Mouse (Mus musculus) thymus, adult 2 months (tissue): ENCODE results near the gene Abca1.

Source experiments
- CTCF ChIP-seq: fragments of 200-500 bp; IDR thresholded peaks from 2 replicates; pipeline ENCODE4 v1.5.1; 2012; ENCODE audit warnings: mild to moderate bottlenecking, control low read depth, low read length, moderate library complexity, borderline replicate concordance; ENCODE audit not compliant: control insufficient read depth, poor library complexity, insufficient read depth; ENCODE audit errors: extremely low read depth
- POLR2A ChIP-seq: fragments of 200-500 bp; IDR thresholded peaks from 2 replicates; pipeline ENCODE4 v1.6.1; 2012; ENCODE audit warnings: mild to moderate bottlenecking, low read length, control low read depth, moderate library complexity; ENCODE audit not compliant: control insufficient read depth, poor library complexity, insufficient read depth; ENCODE audit errors: extremely low read depth

GRCm38 (mm10) chr4:53140678-53141077, 19.0 kb downstream of the Abca1 start:
- TF ChIP-seq POLR2A (no peak), CTCF (no peak)
